Mouse (Mus musculus) E14TG2a.4 (cell line): ENCODE measurements around the gene Gdf15.

ENCODE experiments used
- CTCF ChIP-seq: conservative IDR thresholded peaks from 2 replicates; pipeline ENCODE4 v1.5.1; 2014; ENCODE audit warnings: low read length
- NANOG ChIP-seq: IDR thresholded peaks from 2 replicates; pipeline ENCODE4 v1.6.1; 2014; ENCODE audit warnings: borderline replicate concordance, low read length, mixed read lengths
- POU5F1 ChIP-seq: IDR thresholded peaks from 2 replicates; pipeline ENCODE4 v1.6.1; 2014; ENCODE audit warnings: low read length, borderline replicate concordance

DNA sequence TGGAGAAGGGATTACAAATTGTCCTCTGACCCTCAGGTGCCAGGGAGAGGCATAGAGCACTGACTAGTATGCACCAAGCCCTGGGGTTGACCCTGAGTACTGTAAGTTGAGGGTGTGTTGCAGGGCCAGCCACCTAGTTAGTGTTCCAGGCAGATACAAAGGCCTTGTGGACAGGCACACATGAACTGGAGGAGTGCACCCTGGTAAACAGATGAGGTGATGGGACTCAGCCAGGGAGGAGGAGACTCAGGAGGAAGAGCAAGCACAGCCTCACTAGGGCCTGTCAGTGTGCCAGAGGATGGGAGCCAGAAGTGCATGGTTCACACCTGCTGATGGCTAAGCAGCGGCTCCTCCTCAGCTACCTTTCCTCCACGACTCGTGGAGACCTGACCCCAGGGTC lies 47.8 kb upstream of the Gdf15 start:
- TF ChIP-seq CTCF (no peak), NANOG (no peak), POU5F1 (no peak)
